Mouse (Mus musculus): ENCODE results near the gene Mab21l2. TPM values are rescaled to one million over a fixed set of nuclear protein-coding genes. Genes with fewer than 3 reads are reported as not detected.

Gene Mab21l2
- polyA plus RNA-seq, 1 experiment from 2014 or later: 14.9 TPM

GRCm38 (mm10) chr3:86536751-86537150, 11.7 kb downstream of the Mab21l2 start:
- Histone ChIP-seq H3K4me3 (replicated peaks) (no peak overlapping the region), H3K9me3 (no peaks in the 10 kb centered on the region), H3K27me3 (peaks cover 26% of the 10 kb centered on the region), H3K9ac (no peak overlapping the region), H3K36me3 (replicated peaks) (no peaks in the 10 kb centered on the region), H3K4me1 (peaks cover 15% of the 10 kb centered on the region), H3K4me2 (no peak overlapping the region), H3K27ac (no peak overlapping the region)
- WGBS: 74% methylated on average over 1 of the region's 1 CpGs
- no peak for ATAC-seq (ENCODE audit: low FRiP score)

GRCm38 (mm10) chr3:86531531-86532269, 16.7 kb downstream of the Mab21l2 start:
- H3K4me2 ChIP-seq: no peak overlapping the region
- H3K4me3 ChIP-seq (replicated peaks): no peak overlapping the region
- no peaks in the 10 kb centered on the region for H3K36me3 ChIP-seq (replicated peaks)
- H3K9me3 ChIP-seq: no peaks in the 10 kb centered on the region
- whole genome bisulfite sequencing: 71% methylated on average over 16 of the region's 16 CpGs
- no peak overlapping the region for H3K9ac ChIP-seq
- no peaks in the 10 kb centered on the region for H3K27me3 ChIP-seq
- ATAC-seq (ENCODE audit: low FRiP score): no peak
- H3K27ac ChIP-seq: no peak overlapping the region
- no peaks in the 10 kb centered on the region for H3K4me1 ChIP-seq

DNA sequence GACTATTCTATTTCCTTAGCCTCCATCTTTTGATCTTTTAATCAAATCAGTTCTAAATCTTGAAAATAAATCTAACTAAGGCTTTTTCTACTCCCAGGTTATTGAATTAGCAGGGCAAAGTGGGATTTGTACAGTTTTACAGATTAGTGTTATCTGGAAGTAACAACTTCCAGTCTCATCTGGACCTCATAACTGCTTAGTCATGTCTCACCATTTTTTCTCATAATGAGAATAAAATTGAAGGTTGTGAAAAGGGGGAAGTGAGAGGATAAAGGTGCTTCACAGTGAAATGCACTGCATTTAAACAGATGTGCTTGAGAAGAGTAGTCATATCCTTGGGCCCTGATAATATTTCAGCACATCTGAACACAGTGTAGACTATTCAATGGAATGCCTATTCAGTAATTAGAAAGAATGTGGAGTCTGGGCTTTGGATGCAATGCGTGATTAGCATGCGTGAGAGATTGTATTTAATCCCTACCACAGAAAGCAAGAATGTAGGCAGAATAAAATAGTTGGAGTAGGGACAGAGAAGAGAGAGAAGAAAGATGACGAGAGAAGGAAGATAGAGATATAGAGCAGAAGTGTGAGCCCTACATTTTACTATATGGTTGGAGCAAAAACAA, 25.4 kb downstream of the Mab21l2 start:
- Histone ChIP-seq H3K9me3 (no peaks in the 10 kb centered on the region), H3K27me3 (no peaks in the 10 kb centered on the region), H3K4me2 (no peak overlapping the region), H3K4me1 (peaks cover 3% of the 10 kb centered on the region; the same call in 1 of the 2 replicates), H3K27ac (no peak overlapping the region), H3K9ac (no peak overlapping the region), H3K4me3 (replicated peaks) (no peak overlapping the region), H3K36me3 (replicated peaks) (no peaks in the 10 kb centered on the region)
- WGBS: 31% methylated on average over 3 of the region's 3 CpGs
- no peak for ATAC-seq (ENCODE audit: low FRiP score)

GRCm38 (mm10) chr3:86518506-86519109, 29.8 kb downstream of the Mab21l2 start:
- H3K4me3 ChIP-seq (replicated peaks): no peak overlapping the region
- no peaks in the 10 kb centered on the region for H3K9me3 ChIP-seq
- no peak overlapping the region for H3K9ac ChIP-seq
- H3K27me3 ChIP-seq: no peaks in the 10 kb centered on the region
- H3K27ac ChIP-seq: no peak overlapping the region
- no peak for ATAC-seq (ENCODE audit: low FRiP score)
- H3K36me3 ChIP-seq (replicated peaks): no peaks in the 10 kb centered on the region
- H3K4me2 ChIP-seq: no peak overlapping the region
- WGBS: 92% methylated on average over 2 of the region's 2 CpGs
- peaks cover 3% of the 10 kb centered on the region; the same call in 1 of the 2 replicates for H3K4me1 ChIP-seq

GRCm38 (mm10) chr3:86500586-86500985, 47.8 kb downstream of the Mab21l2 start:
- no peaks in the 10 kb centered on the region for H3K36me3 ChIP-seq (replicated peaks)
- H3K4me1 ChIP-seq: no peaks in the 10 kb centered on the region
- no peak overlapping the region for H3K4me3 ChIP-seq (replicated peaks)
- no peak overlapping the region for H3K9ac ChIP-seq
- H3K9me3 ChIP-seq: no peaks in the 10 kb centered on the region
- H3K4me2 ChIP-seq: no peak overlapping the region
- no peak overlapping the region for H3K27ac ChIP-seq
- H3K27me3 ChIP-seq: no peaks in the 10 kb centered on the region
- ATAC-seq (ENCODE audit: low FRiP score): no peak
